Mouse (Mus musculus): ENCODE measurements around the gene Pitpnc1. TPM values are rescaled to one million over a fixed set of nuclear protein-coding genes. Genes with fewer than 3 reads are reported as not detected.
A peak's percentile ranks its signal among the peaks of the same experiment; 100 is the strongest.

Gene Pitpnc1
- polyA plus RNA-seq, 2 experiments, result 3.0 to 5.8 TPM

- Histone ChIP-seq H3K36me3 (replicated peaks; ENCODE audit: control insufficient read depth, insufficient read depth, low read depth) (no peaks in the 10 kb centered on the region), H3K4me1 (replicated peaks; ENCODE audit: control insufficient read depth in 2 of 2, insufficient read depth in 2 of 2, low read length in 1 of 2) (peaks cover 56 to 60% of the 10 kb centered on the region in 2 experiments), H3K27ac (peak overlapping the region; percentile 92), H3K9ac (replicated peaks) (peak overlapping the region; percentile 68), H3K4me2 (ENCODE audit: low read depth) (peak overlapping the region; percentile 71), H3K27me3 (ENCODE audit: control insufficient read depth, insufficient read depth, low read length) (no peaks in the 10 kb centered on the region), H3K4me3 (ENCODE audit: insufficient read depth in 1 of 2, low read depth in 2 of 2, low read length in 2 of 2) (peak overlapping the region in 1 of 2 experiments; percentile 25; a peak in 2 of 4 replicates), H3K9me3 (ENCODE audit: control insufficient read depth, low read length) (no peaks in the 10 kb centered on the region)
- DNase-seq (ENCODE audit: low read depth in 3 of 3, low spot score in 3 of 3), result peak; percentile 57 to 72 (median 63)
- TF ChIP-seq CTCF (IDR thresholded peaks at IDR 0.05; ENCODE audit: low read depth) (0 out of 2 replicates have a peak, but pooled peaks have one; percentile 40), EP300 (IDR thresholded peaks at IDR 0.05; ENCODE audit: low read depth) (peak; percentile 6; the same call in 1 of the 2 replicates)
- 23% methylated on average over 17 of the region's 17 CpGs for WGBS (ENCODE audit: insufficient replicate concordance)
- ATAC-seq (ENCODE audit: insufficient read depth), result peak; percentile 77
Measured at GRCm38 (mm10) chr11:107449169-107449910, 21.2 kb downstream of the Pitpnc1 start.

GRCm38 (mm10) chr11:107447915-107448314, 22.6 kb downstream of the Pitpnc1 start:
- H3K9me3 ChIP-seq (ENCODE audit: control insufficient read depth, low read length), result no peaks in the 10 kb centered on the region
- no peak for ATAC-seq (ENCODE audit: insufficient read depth)
- H3K4me2 ChIP-seq (ENCODE audit: low read depth), result peak overlapping the region; percentile 54
- no peaks in the 10 kb centered on the region for H3K27me3 ChIP-seq (ENCODE audit: control insufficient read depth, insufficient read depth, low read length)
- H3K9ac ChIP-seq (replicated peaks), result peak overlapping the region; percentile 38
- H3K4me3 ChIP-seq (ENCODE audit: insufficient read depth in 1 of 2, low read depth in 2 of 2, low read length in 2 of 2), result no peak overlapping the region
- H3K4me1 ChIP-seq (replicated peaks; ENCODE audit: control insufficient read depth in 2 of 2, insufficient read depth in 2 of 2, low read length in 1 of 2), result peaks cover 56 to 60% of the 10 kb centered on the region in 2 experiments
- H3K27ac ChIP-seq, result peak overlapping the region; percentile 92
- 75% methylated on average over 9 of the region's 9 CpGs for WGBS (ENCODE audit: insufficient replicate concordance)
- H3K36me3 ChIP-seq (replicated peaks; ENCODE audit: control insufficient read depth, insufficient read depth, low read depth), result no peaks in the 10 kb centered on the region
- TF ChIP-seq CTCF (IDR thresholded peaks at IDR 0.05; ENCODE audit: low read depth) (no peak), EP300 (IDR thresholded peaks at IDR 0.05; ENCODE audit: low read depth) (no peak)
- no peak for DNase-seq (ENCODE audit: low read depth in 3 of 3, low spot score in 3 of 3)

GRCm38 (mm10) chr11:107447349-107447748, 23.1 kb downstream of the Pitpnc1 start:
- peak; percentile 71 to 76 (median 72) for DNase-seq (ENCODE audit: low read depth in 3 of 3, low spot score in 3 of 3)
- H3K27me3 ChIP-seq (ENCODE audit: control insufficient read depth, insufficient read depth, low read length), result no peaks in the 10 kb centered on the region
- H3K4me3 ChIP-seq (ENCODE audit: insufficient read depth in 1 of 2, low read depth in 2 of 2, low read length in 2 of 2), result peak overlapping the region in 1 of 2 experiments; percentile 25; a peak in 1 of 4 replicates
- TF ChIP-seq EP300 (IDR thresholded peaks at IDR 0.05; ENCODE audit: low read depth), result no peak
- no peak for TF ChIP-seq CTCF (IDR thresholded peaks at IDR 0.05; ENCODE audit: low read depth)
- WGBS (ENCODE audit: insufficient replicate concordance), result 13% methylated on average over 5 of the region's 5 CpGs
- peak; percentile 77 for ATAC-seq (ENCODE audit: insufficient read depth)
- peak overlapping the region; percentile 54 for H3K4me2 ChIP-seq (ENCODE audit: low read depth)
- no peaks in the 10 kb centered on the region for H3K36me3 ChIP-seq (replicated peaks; ENCODE audit: control insufficient read depth, insufficient read depth, low read depth)
- no peaks in the 10 kb centered on the region for H3K9me3 ChIP-seq (ENCODE audit: control insufficient read depth, low read length)
- peaks cover 59 to 62% of the 10 kb centered on the region in 2 experiments for H3K4me1 ChIP-seq (replicated peaks; ENCODE audit: control insufficient read depth in 2 of 2, insufficient read depth in 2 of 2, low read length in 1 of 2)
- peak overlapping the region; percentile 92 for H3K27ac ChIP-seq
- peak overlapping the region; percentile 38 for H3K9ac ChIP-seq (replicated peaks)

- no peaks in the 10 kb centered on the region for H3K9me3 ChIP-seq (ENCODE audit: control insufficient read depth, low read length)
- H3K4me3 ChIP-seq (ENCODE audit: insufficient read depth in 1 of 2, low read depth in 2 of 2, low read length in 2 of 2), result no peak overlapping the region
- DNase-seq (ENCODE audit: low read depth in 3 of 3, low spot score in 3 of 3) (no peak), ATAC-seq (ENCODE audit: insufficient read depth) (no peak)
- peak overlapping the region; percentile 42 for H3K27ac ChIP-seq
- H3K36me3 ChIP-seq (replicated peaks; ENCODE audit: control insufficient read depth, insufficient read depth, low read depth), result no peaks in the 10 kb centered on the region
- peak overlapping the region; percentile 54 for H3K4me2 ChIP-seq (ENCODE audit: low read depth)
- H3K27me3 ChIP-seq (ENCODE audit: control insufficient read depth, insufficient read depth, low read length), result no peaks in the 10 kb centered on the region
- peaks cover 56 to 64% of the 10 kb centered on the region in 2 experiments for H3K4me1 ChIP-seq (replicated peaks; ENCODE audit: control insufficient read depth in 2 of 2, insufficient read depth in 2 of 2, low read length in 1 of 2)
- WGBS (ENCODE audit: insufficient replicate concordance), result 41% methylated on average over 6 of the region's 6 CpGs
- TF ChIP-seq EP300 (IDR thresholded peaks at IDR 0.05; ENCODE audit: low read depth), result no peak
- no peak for TF ChIP-seq CTCF (IDR thresholded peaks at IDR 0.05; ENCODE audit: low read depth)
- H3K9ac ChIP-seq (replicated peaks), result peak overlapping the region; percentile 29; the same call in 1 of the 2 replicates
Measured at GRCm38 (mm10) chr11:107446650-107447049, 23.8 kb downstream of the Pitpnc1 start.

GRCm38 (mm10) chr11:107445683-107446082, 24.8 kb downstream of the Pitpnc1 start:
- no peak overlapping the region for H3K4me2 ChIP-seq (ENCODE audit: low read depth)
- no peak overlapping the region for H3K4me3 ChIP-seq (ENCODE audit: insufficient read depth in 1 of 2, low read depth in 2 of 2, low read length in 2 of 2)
- no peaks in the 10 kb centered on the region for H3K9me3 ChIP-seq (ENCODE audit: control insufficient read depth, low read length)
- TF ChIP-seq CTCF (IDR thresholded peaks at IDR 0.05; ENCODE audit: low read depth), result no peak
- TF ChIP-seq EP300 (IDR thresholded peaks at IDR 0.05; ENCODE audit: low read depth), result no peak
- H3K9ac ChIP-seq (replicated peaks), result no peak overlapping the region; the same call in 1 of the 2 replicates
- no peak for DNase-seq (ENCODE audit: low read depth in 3 of 3, low spot score in 3 of 3)
- no peaks in the 10 kb centered on the region for H3K27me3 ChIP-seq (ENCODE audit: control insufficient read depth, insufficient read depth, low read length)
- no peaks in the 10 kb centered on the region for H3K36me3 ChIP-seq (replicated peaks; ENCODE audit: control insufficient read depth, insufficient read depth, low read depth)
- H3K27ac ChIP-seq, result no peak overlapping the region
- ATAC-seq (ENCODE audit: insufficient read depth), result no peak
- peaks cover 48 to 56% of the 10 kb centered on the region in 2 experiments for H3K4me1 ChIP-seq (replicated peaks; ENCODE audit: control insufficient read depth in 2 of 2, insufficient read depth in 2 of 2, low read length in 1 of 2)
- WGBS (ENCODE audit: insufficient replicate concordance), result 67% methylated on average over 3 of the region's 3 CpGs
